Mouse (Mus musculus): ENCODE measurements at regions not wholly inside any gene's neighbourhood (a gene's known extent, or its start where the extent isn't known, plus 50 kb on each side); places are given as distances from the start of the nearest gene placed in this dataset.

DNA sequence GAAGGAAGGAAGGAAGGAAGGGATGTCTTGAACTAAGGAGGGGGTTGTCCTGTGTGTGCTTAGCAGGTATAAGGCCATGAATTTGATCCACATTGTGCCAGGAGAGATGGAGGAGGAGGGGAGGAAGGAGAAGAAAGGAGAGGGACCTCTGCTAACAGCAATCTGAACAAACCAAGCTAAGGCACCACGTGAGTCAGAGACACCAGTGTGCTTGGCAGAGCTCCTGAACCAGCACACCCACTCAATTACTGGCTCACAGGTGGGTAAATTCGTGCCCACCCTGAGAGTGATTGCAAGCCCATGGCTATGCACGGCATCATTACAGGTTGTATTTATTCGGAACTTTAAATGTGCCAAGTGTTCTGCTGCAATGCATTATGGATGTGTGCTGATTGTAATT, 1154.1 kb downstream of the 4930447A16Rik start:
- H3K4me1 ChIP-seq (ENCODE audit: control insufficient read depth, insufficient read depth, insufficient read length, low read length), result no peaks in the 10 kb centered on the region
- H3K36me3 ChIP-seq (ENCODE audit: control insufficient read depth, insufficient read depth, low read length), result no peaks in the 10 kb centered on the region
- H3K27me3 ChIP-seq (ENCODE audit: control insufficient read depth, insufficient read depth, low read length), result no peaks in the 10 kb centered on the region
- H3K4me3 ChIP-seq (ENCODE audit: low read depth, low read length), result no peak overlapping the region
- H3K27ac ChIP-seq (ENCODE audit: insufficient read depth, low read depth, low read length), result no peak overlapping the region
- TF ChIP-seq POLR2A (IDR thresholded peaks at IDR 0.05; ENCODE audit: low read depth, low read length) (no peak), CTCF (IDR thresholded peaks at IDR 0.05; ENCODE audit: extremely low read depth, insufficient read length, insufficient replicate concordance, low read depth, low read length) (no peak)
- 84% methylated on average over 4 of the region's 4 CpGs for WGBS

DNA sequence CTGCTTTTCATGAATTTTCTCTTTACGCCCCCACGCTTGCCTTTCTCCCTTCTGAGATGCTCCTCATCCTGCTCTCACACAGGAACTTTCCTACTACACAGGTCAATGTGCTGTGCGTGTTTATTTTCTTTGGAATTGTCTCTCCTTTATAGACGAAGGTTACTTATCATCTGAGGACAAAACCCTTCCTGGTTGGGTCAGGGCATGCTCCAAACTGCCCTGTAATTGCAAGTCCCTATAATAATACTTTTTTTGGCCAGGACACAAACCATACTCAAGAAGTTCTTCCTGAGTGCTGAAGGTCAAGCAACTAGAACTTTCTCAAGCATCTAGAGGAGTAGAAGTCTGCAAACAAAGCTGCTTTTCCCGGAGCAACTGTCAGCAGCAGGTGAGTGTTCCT, 1158.1 kb downstream of the 4930447A16Rik start:
- no peaks in the 10 kb centered on the region for H3K4me1 ChIP-seq (ENCODE audit: control insufficient read depth, insufficient read depth, insufficient read length, low read length)
- H3K27ac ChIP-seq (ENCODE audit: insufficient read depth, low read depth, low read length), result no peak overlapping the region
- no peaks in the 10 kb centered on the region for H3K27me3 ChIP-seq (ENCODE audit: control insufficient read depth, insufficient read depth, low read length)
- no peak overlapping the region for H3K4me3 ChIP-seq (ENCODE audit: low read depth, low read length)
- TF ChIP-seq POLR2A (IDR thresholded peaks at IDR 0.05; ENCODE audit: low read depth, low read length) (no peak), CTCF (IDR thresholded peaks at IDR 0.05; ENCODE audit: extremely low read depth, insufficient read length, insufficient replicate concordance, low read depth, low read length) (no peak)
- H3K36me3 ChIP-seq (ENCODE audit: control insufficient read depth, insufficient read depth, low read length), result no peaks in the 10 kb centered on the region
- 39% methylated on average over 5 of the region's 5 CpGs for WGBS

DNA sequence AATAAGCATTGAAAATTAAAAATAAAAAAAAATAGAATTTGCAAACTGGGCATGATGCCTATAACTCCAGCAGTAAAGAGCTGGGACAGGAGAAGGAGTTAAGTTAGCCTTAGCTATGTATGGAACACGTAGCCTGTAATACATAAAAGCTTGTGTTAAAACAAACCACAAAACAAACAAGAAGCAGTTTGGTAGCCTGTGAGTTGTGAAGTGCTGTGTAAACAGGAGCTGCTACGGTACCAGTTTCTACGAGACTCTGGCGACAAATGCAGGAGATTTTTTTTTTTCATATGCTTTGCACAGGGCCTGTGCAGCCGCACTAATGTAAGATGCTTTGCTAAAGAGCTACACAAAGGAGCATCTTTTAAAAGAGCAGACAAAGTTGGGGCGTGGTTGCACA, 1159.1 kb downstream of the 4930447A16Rik start:
- no peak overlapping the region for H3K4me3 ChIP-seq (ENCODE audit: low read depth, low read length)
- no peaks in the 10 kb centered on the region for H3K36me3 ChIP-seq (ENCODE audit: control insufficient read depth, insufficient read depth, low read length)
- TF ChIP-seq CTCF (IDR thresholded peaks at IDR 0.05; ENCODE audit: extremely low read depth, insufficient read length, insufficient replicate concordance, low read depth, low read length), result no peak
- no peak for TF ChIP-seq POLR2A (IDR thresholded peaks at IDR 0.05; ENCODE audit: low read depth, low read length)
- no peaks in the 10 kb centered on the region for H3K4me1 ChIP-seq (ENCODE audit: control insufficient read depth, insufficient read depth, insufficient read length, low read length)
- no peaks in the 10 kb centered on the region for H3K27me3 ChIP-seq (ENCODE audit: control insufficient read depth, insufficient read depth, low read length)
- H3K27ac ChIP-seq (ENCODE audit: insufficient read depth, low read depth, low read length), result no peak overlapping the region
- 85% methylated on average over 6 of the region's 6 CpGs for WGBS

DNA sequence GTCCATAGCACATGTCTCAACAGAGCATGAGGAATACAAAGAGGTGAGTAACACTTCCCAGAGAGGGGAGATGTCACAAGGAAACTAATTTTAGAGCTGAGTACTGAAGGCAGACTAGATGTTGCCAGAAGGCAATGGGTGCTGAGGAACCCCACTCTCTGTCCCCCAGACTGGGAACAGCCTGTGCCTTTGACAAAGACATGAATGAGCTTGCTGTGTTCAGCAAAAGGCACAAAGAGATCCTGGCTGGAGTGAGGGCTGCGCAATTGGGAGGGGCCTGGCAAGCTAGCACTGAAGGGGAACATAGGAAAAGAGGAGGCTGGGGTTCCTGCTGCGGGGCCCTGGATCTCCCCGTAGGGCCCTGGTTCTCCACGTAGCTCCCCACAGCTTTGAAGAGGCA, 1160.3 kb downstream of the 4930447A16Rik start:
- TF ChIP-seq POLR2A (IDR thresholded peaks at IDR 0.05; ENCODE audit: low read depth, low read length) (no peak), CTCF (IDR thresholded peaks at IDR 0.05; ENCODE audit: extremely low read depth, insufficient read length, insufficient replicate concordance, low read depth, low read length) (no peak)
- Histone ChIP-seq H3K36me3 (ENCODE audit: control insufficient read depth, insufficient read depth, low read length) (no peaks in the 10 kb centered on the region), H3K4me3 (ENCODE audit: low read depth, low read length) (no peak overlapping the region), H3K27ac (ENCODE audit: insufficient read depth, low read depth, low read length) (no peak overlapping the region), H3K27me3 (ENCODE audit: control insufficient read depth, insufficient read depth, low read length) (no peaks in the 10 kb centered on the region), H3K4me1 (ENCODE audit: control insufficient read depth, insufficient read depth, insufficient read length, low read length) (no peaks in the 10 kb centered on the region)
- WGBS, result 96% methylated on average over 4 of the region's 4 CpGs

DNA sequence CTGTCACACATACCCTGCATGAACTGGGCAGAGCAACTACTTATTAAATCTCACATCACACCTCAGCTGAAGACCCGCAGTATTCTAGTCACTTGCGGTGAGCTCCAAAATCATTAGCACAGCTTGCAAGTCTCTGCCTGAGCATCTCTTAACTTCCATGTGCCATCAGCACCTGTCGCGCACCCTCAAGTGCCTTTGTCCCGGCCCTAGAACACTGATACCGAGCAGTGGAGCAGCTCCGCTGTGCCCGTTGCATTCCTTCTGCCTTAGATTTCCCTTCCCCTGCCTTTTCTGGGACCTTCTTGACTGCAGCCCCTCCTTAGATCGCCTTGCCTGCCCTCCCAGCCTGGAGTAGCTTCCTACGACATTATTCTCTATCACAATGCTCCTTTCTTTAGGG, 1161.2 kb downstream of the 4930447A16Rik start:
- H3K4me1 ChIP-seq (ENCODE audit: control insufficient read depth, insufficient read depth, insufficient read length, low read length), result no peaks in the 10 kb centered on the region
- no peak for TF ChIP-seq POLR2A (IDR thresholded peaks at IDR 0.05; ENCODE audit: low read depth, low read length)
- TF ChIP-seq CTCF (IDR thresholded peaks at IDR 0.05; ENCODE audit: extremely low read depth, insufficient read length, insufficient replicate concordance, low read depth, low read length), result no peak
- no peaks in the 10 kb centered on the region for H3K27me3 ChIP-seq (ENCODE audit: control insufficient read depth, insufficient read depth, low read length)
- H3K27ac ChIP-seq (ENCODE audit: insufficient read depth, low read depth, low read length), result no peak overlapping the region
- 70% methylated on average over 10 of the region's 10 CpGs for WGBS
- no peak overlapping the region for H3K4me3 ChIP-seq (ENCODE audit: low read depth, low read length)
- H3K36me3 ChIP-seq (ENCODE audit: control insufficient read depth, insufficient read depth, low read length), result no peaks in the 10 kb centered on the region

DNA sequence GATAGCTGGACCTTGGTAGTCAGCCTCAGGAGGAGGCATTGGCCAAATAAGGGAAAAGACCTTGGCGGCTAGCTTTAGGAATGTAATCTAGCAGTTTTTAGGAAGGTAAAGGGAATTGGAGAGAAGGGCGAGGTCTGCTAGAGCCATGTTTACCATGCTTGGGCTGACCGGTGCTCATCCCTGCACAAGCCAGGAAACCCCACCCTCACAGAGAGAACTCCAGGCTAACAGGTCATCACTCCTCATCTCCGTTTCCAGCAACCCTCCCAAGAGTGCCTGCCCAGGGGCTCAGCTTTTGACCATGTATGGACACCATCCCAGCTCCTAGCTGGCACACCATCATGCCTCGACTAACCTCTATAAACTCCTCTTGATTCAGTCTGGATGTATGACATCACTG, 1162.9 kb downstream of the 4930447A16Rik start:
- no peak for TF ChIP-seq CTCF (IDR thresholded peaks at IDR 0.05; ENCODE audit: extremely low read depth, insufficient read length, insufficient replicate concordance, low read depth, low read length)
- no peak for TF ChIP-seq POLR2A (IDR thresholded peaks at IDR 0.05; ENCODE audit: low read depth, low read length)
- Histone ChIP-seq H3K4me3 (ENCODE audit: low read depth, low read length) (no peak overlapping the region), H3K36me3 (ENCODE audit: control insufficient read depth, insufficient read depth, low read length) (no peaks in the 10 kb centered on the region), H3K27ac (ENCODE audit: insufficient read depth, low read depth, low read length) (no peak overlapping the region), H3K27me3 (ENCODE audit: control insufficient read depth, insufficient read depth, low read length) (no peaks in the 10 kb centered on the region), H3K4me1 (ENCODE audit: control insufficient read depth, insufficient read depth, insufficient read length, low read length) (no peaks in the 10 kb centered on the region)
- WGBS, result 71% methylated on average over 5 of the region's 5 CpGs

DNA sequence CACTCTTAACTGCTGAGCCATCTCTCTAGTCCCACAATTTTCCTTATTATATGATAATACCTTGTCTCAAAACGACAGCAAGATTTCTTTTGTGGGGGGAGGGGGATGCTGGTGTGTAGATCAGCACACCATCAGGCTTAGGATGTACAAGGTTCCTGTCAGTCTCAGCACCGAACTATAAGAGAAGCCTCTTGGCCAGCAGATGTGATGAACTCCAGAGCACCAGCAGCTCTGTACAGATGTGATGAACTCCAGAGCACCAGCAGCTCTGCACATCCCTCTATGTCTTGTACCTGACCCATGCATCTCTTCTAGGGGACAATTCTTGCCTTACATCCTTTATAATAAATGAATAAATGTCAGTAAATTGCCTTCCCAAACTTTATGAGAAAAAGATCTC, 1163.7 kb downstream of the 4930447A16Rik start:
- no peaks in the 10 kb centered on the region for H3K27me3 ChIP-seq (ENCODE audit: control insufficient read depth, insufficient read depth, low read length)
- no peak overlapping the region for H3K4me3 ChIP-seq (ENCODE audit: low read depth, low read length)
- no peaks in the 10 kb centered on the region for H3K4me1 ChIP-seq (ENCODE audit: control insufficient read depth, insufficient read depth, insufficient read length, low read length)
- no peaks in the 10 kb centered on the region for H3K36me3 ChIP-seq (ENCODE audit: control insufficient read depth, insufficient read depth, low read length)
- TF ChIP-seq POLR2A (IDR thresholded peaks at IDR 0.05; ENCODE audit: low read depth, low read length) (no peak), CTCF (IDR thresholded peaks at IDR 0.05; ENCODE audit: extremely low read depth, insufficient read length, insufficient replicate concordance, low read depth, low read length) (no peak)
- no peak overlapping the region for H3K27ac ChIP-seq (ENCODE audit: insufficient read depth, low read depth, low read length)
- 68% methylated on average over 2 of the region's 2 CpGs for WGBS

DNA sequence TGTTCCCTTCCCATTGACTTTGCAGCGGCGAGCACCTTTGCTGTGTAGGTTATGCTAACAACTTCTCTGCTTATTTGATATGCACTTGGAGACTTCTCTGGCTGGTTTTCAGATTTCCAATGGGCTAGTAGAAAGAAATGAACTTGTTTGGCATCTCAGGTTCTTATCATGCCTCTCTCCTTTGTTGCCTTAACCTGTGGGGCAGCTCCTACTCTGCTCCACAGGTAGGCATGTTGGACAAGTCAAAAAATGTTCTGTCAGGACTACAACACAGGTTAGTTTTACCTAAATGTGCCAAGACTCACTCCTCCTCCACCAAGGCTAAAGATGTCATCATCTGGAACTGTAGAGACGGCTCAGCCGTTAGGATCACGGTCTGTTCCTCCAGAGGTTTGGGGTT, 1164.3 kb downstream of the 4930447A16Rik start:
- TF ChIP-seq CTCF (IDR thresholded peaks at IDR 0.05; ENCODE audit: extremely low read depth, insufficient read length, insufficient replicate concordance, low read depth, low read length) (no peak), POLR2A (IDR thresholded peaks at IDR 0.05; ENCODE audit: low read depth, low read length) (no peak)
- Histone ChIP-seq H3K4me3 (ENCODE audit: low read depth, low read length) (no peak overlapping the region), H3K36me3 (ENCODE audit: control insufficient read depth, insufficient read depth, low read length) (no peaks in the 10 kb centered on the region), H3K27ac (ENCODE audit: insufficient read depth, low read depth, low read length) (no peak overlapping the region), H3K4me1 (ENCODE audit: control insufficient read depth, insufficient read depth, insufficient read length, low read length) (peaks cover 2% of the 10 kb centered on the region; the same call in 1 of the 2 replicates), H3K27me3 (ENCODE audit: control insufficient read depth, insufficient read depth, low read length) (no peaks in the 10 kb centered on the region)
- 92% methylated on average over 5 of the region's 5 CpGs for WGBS
